8 mouse cellular contexts compared by ENCODE assay signal in the genomic region with DNA sequence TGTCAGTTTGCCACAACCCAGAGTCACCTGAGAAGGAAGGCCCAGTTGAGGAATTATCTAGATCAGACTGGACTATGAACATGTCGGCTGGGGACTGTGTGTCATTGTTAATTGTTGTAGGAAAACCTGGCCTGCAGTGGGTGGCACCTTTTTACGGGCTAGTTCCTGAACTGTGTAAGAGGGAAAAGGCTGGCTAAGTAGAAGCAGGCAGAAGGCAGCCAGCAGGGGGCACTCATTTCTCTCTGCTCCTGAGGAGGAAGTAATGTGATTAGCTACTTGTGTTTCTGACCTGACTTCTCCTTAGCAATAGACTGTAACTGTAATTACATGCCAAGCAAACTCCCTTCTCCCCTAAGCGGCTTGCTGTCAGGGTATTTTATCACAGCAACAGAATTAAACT. TPM values are rescaled to one million over a fixed set of nuclear protein-coding genes. Genes with fewer than 3 reads are reported as not detected.
DNase-seq lines count a peak whose midpoint lies in the region; ATAC-seq and TF ChIP-seq lines count a peak whose summit lies in the region.

No protein-coding gene starts in this region.

- TF ChIP-seq CTCF in liver, postnatal 0 days (IDR thresholded peaks at IDR 0.05; ENCODE audit: low read depth) = peak; percentile 74

- no peak overlapping the region for H3K4me2 ChIP-seq in heart, embryonic 13.5 days
- H3K4me2 ChIP-seq in liver, postnatal 0 days (ENCODE audit: low read depth, low read length) = no peak overlapping the region

- peak overlapping the region; percentile 60 for H3K27ac ChIP-seq in heart, embryonic 13.5 days (replicated peaks)
- H3K27ac ChIP-seq in liver, postnatal 0 days (ENCODE audit: low read depth) = no peak overlapping the region

- WGBS in heart, embryonic 13.5 days = 20% methylated on average over 3 of the region's 3 CpGs
- 23% methylated on average over 3 of the region's 3 CpGs for WGBS in liver, postnatal 0 days (ENCODE audit: insufficient replicate concordance)

- ATAC-seq in heart, embryonic 13.5 days (ENCODE audit: extremely low read depth, insufficient number of reproducible peaks, low FRiP score, low TSS enrichment) = no peak
- ATAC-seq in liver, postnatal 0 days = peak; percentile 38; the same call in 1 of the 2 replicates

- no peaks in the 10 kb centered on the region for H3K9me3 ChIP-seq in heart, embryonic 13.5 days
- H3K9me3 ChIP-seq in liver, postnatal 0 days (ENCODE audit: low read length) = no peaks in the 10 kb centered on the region

- H3K4me1 ChIP-seq in heart, embryonic 13.5 days = peaks cover 25% of the 10 kb centered on the region
- H3K4me1 ChIP-seq in liver, postnatal 0 days (ENCODE audit: insufficient read depth) = no peaks in the 10 kb centered on the region

- DNase-seq in 3134 (ENCODE audit: extremely low read depth, insufficient read length, low spot score) (peak; percentile 21), WW6 (ENCODE audit: low read depth, low spot score) (peak; percentile 33)
- DNase-seq in cerebellum, postnatal 4 days (ENCODE audit: low spot score in 2 of 2) = peak; percentile 53 to 78
- DNase-seq in kidney, postnatal 10 days = peak; percentile 89
- peak; percentile 75 for DNase-seq in liver, postnatal 0 days
- peak; percentile 79 for DNase-seq in right cerebral cortex, postnatal 14 days
- DNase-seq in urinary bladder, postnatal 25 days (ENCODE audit: low spot score) = peak; percentile 67

- 0 out of 2 replicates have a peak, but pooled peaks cover 3% of the 10 kb centered on the region for H3K36me3 ChIP-seq in heart, embryonic 13.5 days
- no peaks in the 10 kb centered on the region for H3K36me3 ChIP-seq in liver, postnatal 0 days (replicated peaks; ENCODE audit: insufficient read depth, low read length)

- no peak for TF ChIP-seq EP300 in liver, postnatal 0 days (IDR thresholded peaks at IDR 0.05; ENCODE audit: low read depth)

- H3K27me3 ChIP-seq in heart, embryonic 13.5 days (replicated peaks) = no peaks in the 10 kb centered on the region
- no peaks in the 10 kb centered on the region for H3K27me3 ChIP-seq in liver, postnatal 0 days (ENCODE audit: insufficient read depth, low read length)

- no peak overlapping the region for H3K4me3 ChIP-seq in heart, embryonic 13.5 days
- H3K4me3 ChIP-seq in liver, postnatal 0 days (ENCODE audit: low read depth, low read length) = no peak overlapping the region

- no peak overlapping the region for H3K9ac ChIP-seq in heart, embryonic 13.5 days
- H3K9ac ChIP-seq in liver, postnatal 0 days (replicated peaks) = no peak overlapping the region

RNA-seq across cellular contexts. Expression of a gene that starts 38.7 kb away (rescaled TPM):
- polyA plus RNA-seq in heart, embryonic 13.5 days (2015; fragmentation: Nextera tagmentation; extraction: Ambion mirVana) = 30.5 and 33.9 TPM in 2 replicates
- polyA plus RNA-seq in liver, postnatal 0 days (2015; fragmentation: Nextera tagmentation; extraction: Ambion mirVana) = 1.1 TPM in 2 replicates

Comparison
In these comparisons a context has a peak if more than half of its experiments do, and no peak if none do; other contexts are left out.
1. DNase-seq: peak in every context shown above with its lines; median percentile 89 in kidney, postnatal 10 days; 79 in right cerebral cortex, postnatal 14 days; 75 in liver, postnatal 0 days; 67 in urinary bladder, postnatal 25 days; 66 in cerebellum, postnatal 4 days; 33 in WW6; 21 in 3134.
2. RNA of a gene that starts 38.7 kb away (polyA plus RNA-seq): 30.5 to 33.9 TPM in heart, embryonic 13.5 days; 1.1 TPM in liver, postnatal 0 days; every median in the first group is over 10 times any median in the second.